Mouse (Mus musculus): ENCODE results near the gene Tmem130. TPM values are rescaled to one million over a fixed set of nuclear protein-coding genes. Genes with fewer than 3 reads are reported as not detected.

Gene Tmem130
- polyA plus RNA-seq, 1 experiment from 2014 or later, result 1.0 TPM

DNA sequence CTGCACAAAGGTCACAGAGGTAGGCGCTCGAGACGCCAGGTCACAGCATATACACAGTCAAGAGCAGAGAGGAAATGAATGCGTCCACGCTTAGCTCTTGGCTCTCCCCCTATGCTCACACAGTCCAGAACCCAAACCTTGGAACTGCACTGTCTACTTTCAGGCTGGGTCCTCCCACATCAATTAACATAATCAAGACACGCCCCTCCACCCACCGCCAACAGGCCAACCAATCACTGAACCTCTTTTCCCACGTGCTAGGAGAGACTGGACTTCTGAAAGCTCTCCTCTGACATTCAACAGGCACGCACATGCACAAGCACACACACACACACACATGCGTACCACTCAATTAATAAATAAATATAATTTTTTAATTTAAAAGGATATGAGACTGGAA is 48.2 kb downstream of the Tmem130 start:
- no peak for ATAC-seq (ENCODE audit: insufficient number of reproducible peaks, insufficient read depth, low FRiP score, low read depth)
- H3K27ac ChIP-seq (replicated peaks in 1 of 2; ENCODE audit: control insufficient read depth in 1 of 2, insufficient read depth in 1 of 2, low read depth in 2 of 2, low read length in 2 of 2), result no peak overlapping the region
- H3K9ac ChIP-seq (ENCODE audit: low read length), result no peak overlapping the region
- no peaks in the 10 kb centered on the region for H3K4me1 ChIP-seq (ENCODE audit: control insufficient read depth in 2 of 2, insufficient read depth in 2 of 2, low read length in 2 of 2)
- H3K4me3 ChIP-seq (ENCODE audit: control insufficient read depth in 1 of 2, insufficient read depth in 1 of 2, low read depth in 1 of 2, low read length in 2 of 2), result no peak overlapping the region
- no peak overlapping the region for H3K4me2 ChIP-seq (ENCODE audit: low read length)
- WGBS, result 80% methylated on average over 10 of the region's 10 CpGs
- H3K36me3 ChIP-seq (ENCODE audit: control insufficient read depth, insufficient read depth, low read length), result no peaks in the 10 kb centered on the region
- H3K9me3 ChIP-seq (ENCODE audit: control insufficient read depth, low read length), result no peaks in the 10 kb centered on the region
- no peaks in the 10 kb centered on the region for H3K27me3 ChIP-seq (ENCODE audit: control insufficient read depth, insufficient read depth, low read length)

DNA sequence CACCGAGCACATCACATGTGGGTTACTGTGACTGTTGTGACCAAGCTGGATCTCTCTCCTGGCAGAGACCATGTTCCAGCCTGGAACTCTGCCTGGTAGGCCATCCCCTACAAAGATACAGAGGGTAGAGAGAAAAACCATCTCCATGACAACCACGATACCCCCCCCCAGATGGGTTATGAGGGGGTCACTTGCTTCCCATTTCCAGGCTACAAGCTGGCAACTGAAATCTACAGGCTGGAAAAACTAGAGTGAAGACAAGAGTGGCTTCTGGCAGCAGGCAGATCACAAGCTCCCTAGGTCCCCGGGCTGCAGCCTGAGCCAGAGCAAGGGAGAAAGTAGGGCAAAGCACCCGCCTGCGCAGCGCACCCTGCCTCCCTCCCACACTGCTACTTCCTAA is 54.0 kb downstream of the Tmem130 start:
- no peak overlapping the region for H3K4me2 ChIP-seq (ENCODE audit: low read length)
- H3K4me1 ChIP-seq (ENCODE audit: control insufficient read depth in 2 of 2, insufficient read depth in 2 of 2, low read length in 2 of 2), result no peaks in the 10 kb centered on the region
- no peak for ATAC-seq (ENCODE audit: insufficient number of reproducible peaks, insufficient read depth, low FRiP score, low read depth)
- WGBS, result 86% methylated on average over 6 of the region's 6 CpGs
- no peak overlapping the region for H3K27ac ChIP-seq (replicated peaks in 1 of 2; ENCODE audit: control insufficient read depth in 1 of 2, insufficient read depth in 1 of 2, low read depth in 2 of 2, low read length in 2 of 2)
- H3K4me3 ChIP-seq (ENCODE audit: control insufficient read depth in 1 of 2, insufficient read depth in 1 of 2, low read depth in 1 of 2, low read length in 2 of 2), result no peak overlapping the region
- no peaks in the 10 kb centered on the region for H3K36me3 ChIP-seq (ENCODE audit: control insufficient read depth, insufficient read depth, low read length)
- no peaks in the 10 kb centered on the region for H3K9me3 ChIP-seq (ENCODE audit: control insufficient read depth, low read length)
- no peaks in the 10 kb centered on the region for H3K27me3 ChIP-seq (ENCODE audit: control insufficient read depth, insufficient read depth, low read length)
- no peak overlapping the region for H3K9ac ChIP-seq (ENCODE audit: low read length)

DNA sequence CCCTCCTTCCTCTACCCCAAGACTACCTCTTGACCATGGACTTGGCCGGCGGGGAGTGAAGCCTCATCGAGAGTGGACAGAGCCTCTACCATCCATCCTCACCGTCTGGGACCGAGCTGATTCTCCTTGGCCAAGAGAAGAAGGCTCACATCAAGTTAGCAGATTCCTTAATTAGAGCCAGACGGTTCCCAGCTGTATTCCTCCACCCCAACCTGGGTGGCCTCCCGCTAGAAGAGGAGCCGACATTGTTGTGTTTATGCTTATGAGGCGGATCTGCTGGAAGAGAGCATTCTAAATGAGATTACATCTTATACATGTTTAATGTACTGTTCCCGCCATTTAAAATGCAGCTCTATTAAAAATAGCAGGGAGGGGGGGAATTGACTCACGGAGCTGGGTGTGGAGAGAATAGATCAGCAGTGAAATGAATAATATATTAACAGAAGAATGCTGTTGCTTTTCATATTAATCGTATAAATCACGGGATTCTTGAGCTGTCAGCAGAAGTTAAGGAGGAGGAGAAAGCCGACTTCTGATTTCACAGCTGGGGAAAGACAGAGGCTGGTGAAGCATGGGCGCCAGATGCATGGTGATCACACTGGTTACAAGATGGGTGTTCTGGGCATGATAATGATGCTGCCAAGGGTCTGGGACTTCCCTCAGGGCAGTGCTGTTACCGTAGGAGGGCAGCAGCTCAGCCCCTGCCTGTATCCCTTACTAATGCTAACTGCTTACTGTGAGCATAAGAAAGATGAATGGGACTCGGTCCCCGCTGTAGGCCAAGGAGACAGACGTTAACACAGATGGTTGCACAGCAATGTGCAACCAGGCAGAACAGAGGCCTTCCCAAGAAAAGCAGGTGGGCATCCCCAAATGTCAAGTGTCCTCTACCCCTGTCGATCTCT is 57.9 kb downstream of the Tmem130 start:
- no peaks in the 10 kb centered on the region for H3K36me3 ChIP-seq (ENCODE audit: control insufficient read depth, insufficient read depth, low read length)
- H3K9ac ChIP-seq (ENCODE audit: low read length), result no peak overlapping the region
- no peaks in the 10 kb centered on the region for H3K4me1 ChIP-seq (ENCODE audit: control insufficient read depth in 2 of 2, insufficient read depth in 2 of 2, low read length in 2 of 2)
- ATAC-seq (ENCODE audit: insufficient number of reproducible peaks, insufficient read depth, low FRiP score, low read depth), result no peak
- no peak overlapping the region for H3K27ac ChIP-seq (replicated peaks in 1 of 2; ENCODE audit: control insufficient read depth in 1 of 2, insufficient read depth in 1 of 2, low read depth in 2 of 2, low read length in 2 of 2)
- 0 out of 2 replicates have a peak, but pooled peaks cover 5% of the 10 kb centered on the region for H3K9me3 ChIP-seq (ENCODE audit: control insufficient read depth, low read length)
- 75% methylated on average over 20 of the region's 20 CpGs for WGBS
- no peak overlapping the region for H3K4me2 ChIP-seq (ENCODE audit: low read length)
- H3K27me3 ChIP-seq (ENCODE audit: control insufficient read depth, insufficient read depth, low read length), result no peaks in the 10 kb centered on the region
- no peak overlapping the region for H3K4me3 ChIP-seq (ENCODE audit: control insufficient read depth in 1 of 2, insufficient read depth in 1 of 2, low read depth in 1 of 2, low read length in 2 of 2)

DNA sequence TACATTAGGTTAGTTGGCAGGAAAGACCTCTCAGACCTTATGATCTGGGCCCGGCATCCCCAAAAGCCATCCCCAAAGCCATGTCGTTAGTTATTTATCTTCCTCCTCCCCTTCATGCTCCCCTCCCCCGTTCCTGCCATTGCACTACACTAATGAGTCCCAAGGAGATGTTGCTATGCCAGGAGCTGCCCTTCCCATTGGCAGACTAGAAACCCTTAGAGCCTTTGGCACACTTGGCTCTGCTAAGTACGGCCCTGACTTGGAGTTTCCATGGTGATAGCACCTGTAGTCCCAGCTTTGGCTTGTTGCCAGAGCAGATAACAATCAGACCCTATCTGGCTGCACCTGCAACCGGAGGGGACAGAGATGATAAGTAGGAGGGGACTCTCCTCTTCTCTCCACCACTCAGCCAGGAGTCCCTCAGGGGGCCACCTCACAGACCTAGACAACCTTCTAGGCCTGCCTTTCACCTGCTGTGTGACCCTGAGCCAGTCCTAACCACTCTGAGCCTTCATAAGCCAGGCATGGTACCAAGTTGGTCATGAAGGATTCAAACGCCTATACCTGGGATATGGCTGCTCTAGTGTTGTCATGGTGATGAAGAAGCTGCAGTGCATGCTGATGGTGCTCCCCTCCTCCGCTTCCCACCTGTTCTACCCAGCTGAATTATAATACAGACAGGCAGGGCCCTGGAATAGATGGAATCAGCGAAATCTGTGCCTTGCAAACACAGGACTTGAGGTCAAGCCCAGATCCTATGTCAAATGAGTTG is 66.1 kb downstream of the Tmem130 start:
- no peak for ATAC-seq (ENCODE audit: insufficient number of reproducible peaks, insufficient read depth, low FRiP score, low read depth)

DNA sequence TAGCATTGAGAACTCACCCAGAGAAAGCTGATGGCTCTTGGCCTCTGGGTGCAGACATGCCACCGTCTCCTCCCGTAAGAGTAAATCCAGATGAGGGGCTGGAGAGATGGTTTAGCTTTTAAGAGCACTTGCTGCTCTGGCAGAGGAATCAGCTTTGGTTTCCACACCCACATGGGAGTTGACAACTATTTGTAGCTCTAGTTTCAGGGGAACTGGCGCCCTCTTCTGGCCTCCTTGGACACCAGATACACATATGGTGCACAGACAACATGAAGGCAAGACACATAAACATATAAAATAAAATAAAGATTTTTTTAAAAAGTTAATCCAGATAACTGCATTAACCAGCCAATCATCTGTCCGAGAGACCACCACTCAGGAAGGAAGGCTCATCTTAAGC is 67.5 kb downstream of the Tmem130 start:
- no peak overlapping the region for H3K27ac ChIP-seq (replicated peaks in 1 of 2; ENCODE audit: control insufficient read depth in 1 of 2, insufficient read depth in 1 of 2, low read depth in 2 of 2, low read length in 2 of 2)
- no peaks in the 10 kb centered on the region for H3K36me3 ChIP-seq (ENCODE audit: control insufficient read depth, insufficient read depth, low read length)
- H3K4me3 ChIP-seq (ENCODE audit: control insufficient read depth in 1 of 2, insufficient read depth in 1 of 2, low read depth in 1 of 2, low read length in 2 of 2), result no peak overlapping the region
- no peak for ATAC-seq (ENCODE audit: insufficient number of reproducible peaks, insufficient read depth, low FRiP score, low read depth)
- no peaks in the 10 kb centered on the region for H3K27me3 ChIP-seq (ENCODE audit: control insufficient read depth, insufficient read depth, low read length)
- H3K4me2 ChIP-seq (ENCODE audit: low read length), result no peak overlapping the region
- H3K9ac ChIP-seq (ENCODE audit: low read length), result no peak overlapping the region
- H3K9me3 ChIP-seq (ENCODE audit: control insufficient read depth, low read length), result no peaks in the 10 kb centered on the region
- no peaks in the 10 kb centered on the region for H3K4me1 ChIP-seq (ENCODE audit: control insufficient read depth in 2 of 2, insufficient read depth in 2 of 2, low read length in 2 of 2)
- WGBS, result 68% methylated on average over 4 of the region's 4 CpGs

More for the DNA sequence above, 66.1 kb downstream of the Tmem130 start:
- H3K36me3 ChIP-seq (ENCODE audit: control insufficient read depth, insufficient read depth, low read length), result no peaks in the 10 kb centered on the region
- no peak overlapping the region for H3K9ac ChIP-seq (ENCODE audit: low read length)
- no peaks in the 10 kb centered on the region for H3K4me1 ChIP-seq (ENCODE audit: control insufficient read depth in 2 of 2, insufficient read depth in 2 of 2, low read length in 2 of 2)
- H3K9me3 ChIP-seq (ENCODE audit: control insufficient read depth, low read length), result 0 out of 2 replicates have a peak, but pooled peaks cover 4% of the 10 kb centered on the region
- 62% methylated on average over 8 of the region's 8 CpGs for WGBS
- H3K4me3 ChIP-seq (ENCODE audit: control insufficient read depth in 1 of 2, insufficient read depth in 1 of 2, low read depth in 1 of 2, low read length in 2 of 2), result no peak overlapping the region
- no peak overlapping the region for H3K27ac ChIP-seq (replicated peaks in 1 of 2; ENCODE audit: control insufficient read depth in 1 of 2, insufficient read depth in 1 of 2, low read depth in 2 of 2, low read length in 2 of 2)
- H3K27me3 ChIP-seq (ENCODE audit: control insufficient read depth, insufficient read depth, low read length), result no peaks in the 10 kb centered on the region
- no peak overlapping the region for H3K4me2 ChIP-seq (ENCODE audit: low read length)

DNA sequence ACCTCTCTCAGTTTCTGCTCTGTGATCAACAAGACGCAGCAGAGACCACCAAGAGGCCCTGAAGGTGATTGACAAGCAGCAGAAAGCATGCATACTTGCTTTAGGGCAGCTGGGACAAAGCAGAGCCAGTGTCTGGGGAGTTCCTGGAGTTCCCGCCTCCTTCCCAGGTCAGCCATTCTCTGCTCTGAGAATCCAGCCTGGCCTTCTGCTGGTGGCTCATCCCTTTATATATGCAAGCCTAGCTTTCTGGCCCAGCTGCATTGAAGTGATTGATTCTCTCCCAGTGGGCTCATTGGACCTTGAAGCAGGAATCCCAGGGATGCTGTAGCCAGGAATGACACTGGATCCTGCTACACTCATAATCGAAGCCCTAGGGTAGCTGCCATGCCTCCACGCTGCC is 70.2 kb downstream of the Tmem130 start:
- Histone ChIP-seq H3K27me3 (ENCODE audit: control insufficient read depth, insufficient read depth, low read length) (no peaks in the 10 kb centered on the region), H3K27ac (replicated peaks in 1 of 2; ENCODE audit: control insufficient read depth in 1 of 2, insufficient read depth in 1 of 2, low read depth in 2 of 2, low read length in 2 of 2) (no peak overlapping the region), H3K9ac (ENCODE audit: low read length) (no peak overlapping the region), H3K4me2 (ENCODE audit: low read length) (no peak overlapping the region), H3K4me1 (ENCODE audit: control insufficient read depth in 2 of 2, insufficient read depth in 2 of 2, low read length in 2 of 2) (no peaks in the 10 kb centered on the region), H3K36me3 (ENCODE audit: control insufficient read depth, insufficient read depth, low read length) (no peaks in the 10 kb centered on the region), H3K4me3 (ENCODE audit: control insufficient read depth in 1 of 2, insufficient read depth in 1 of 2, low read depth in 1 of 2, low read length in 2 of 2) (no peak overlapping the region), H3K9me3 (ENCODE audit: control insufficient read depth, low read length) (no peaks in the 10 kb centered on the region)
- 56% methylated on average over 4 of the region's 4 CpGs for WGBS
- ATAC-seq (ENCODE audit: insufficient number of reproducible peaks, insufficient read depth, low FRiP score, low read depth), result no peak

DNA sequence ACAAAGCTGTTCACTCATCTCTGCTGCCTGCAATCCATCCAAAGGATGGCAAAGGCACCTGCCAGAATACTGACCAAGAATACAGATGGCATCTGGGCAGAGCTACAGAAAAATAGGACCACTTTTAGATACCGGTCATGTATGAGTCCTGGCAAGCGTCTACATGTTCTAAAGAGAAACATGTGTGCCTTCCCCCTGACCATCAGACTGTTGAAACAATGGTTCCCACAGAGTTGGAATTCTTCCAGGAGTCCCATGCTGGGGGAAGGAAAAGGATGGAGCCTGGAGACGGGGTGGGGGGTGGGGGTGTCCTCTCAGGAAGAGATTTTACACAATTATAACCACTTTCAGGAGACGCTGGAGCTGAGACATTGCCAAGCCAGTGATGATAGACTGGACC is 73.2 kb downstream of the Tmem130 start:
- Histone ChIP-seq H3K4me2 (ENCODE audit: low read length) (no peak overlapping the region), H3K27ac (replicated peaks in 1 of 2; ENCODE audit: control insufficient read depth in 1 of 2, insufficient read depth in 1 of 2, low read depth in 2 of 2, low read length in 2 of 2) (no peak overlapping the region), H3K4me1 (ENCODE audit: control insufficient read depth in 2 of 2, insufficient read depth in 2 of 2, low read length in 2 of 2) (no peaks in the 10 kb centered on the region), H3K9me3 (ENCODE audit: control insufficient read depth, low read length) (no peaks in the 10 kb centered on the region), H3K27me3 (ENCODE audit: control insufficient read depth, insufficient read depth, low read length) (no peaks in the 10 kb centered on the region), H3K4me3 (ENCODE audit: control insufficient read depth in 1 of 2, insufficient read depth in 1 of 2, low read depth in 1 of 2, low read length in 2 of 2) (no peak overlapping the region), H3K36me3 (ENCODE audit: control insufficient read depth, insufficient read depth, low read length) (no peaks in the 10 kb centered on the region), H3K9ac (ENCODE audit: low read length) (no peak overlapping the region)
- no peak for ATAC-seq (ENCODE audit: insufficient number of reproducible peaks, insufficient read depth, low FRiP score, low read depth)
- WGBS, result 59% methylated on average over 4 of the region's 4 CpGs
